Mouse (Mus musculus) lung, adult 2 months (tissue): ENCODE measurements around the gene Guk1.

Experiments
- CTCF ChIP-seq: fragments of 200-500 bp; IDR thresholded peaks from 2 replicates; pipeline ENCODE4 v1.5.1; 2011; ENCODE audit warnings: mild to moderate bottlenecking, low read length, control low read depth; ENCODE audit not compliant: insufficient read depth
- POLR2A ChIP-seq: fragments of 200-500 bp; IDR thresholded peaks from 2 replicates; pipeline ENCODE4 v1.6.1; 2011; ENCODE audit warnings: low read depth, mild to moderate bottlenecking, control low read depth, low read length, borderline replicate concordance; ENCODE audit errors: extremely low read depth

- no peak for TF ChIP-seq POLR2A
- peak; percentile 84 for TF ChIP-seq CTCF
Measured at GRCm38 (mm10) chr11:59230144-59230760, 38.2 kb upstream of the Guk1 start.
